Mouse (Mus musculus): ENCODE measurements around the gene Plekha1.

DNA sequence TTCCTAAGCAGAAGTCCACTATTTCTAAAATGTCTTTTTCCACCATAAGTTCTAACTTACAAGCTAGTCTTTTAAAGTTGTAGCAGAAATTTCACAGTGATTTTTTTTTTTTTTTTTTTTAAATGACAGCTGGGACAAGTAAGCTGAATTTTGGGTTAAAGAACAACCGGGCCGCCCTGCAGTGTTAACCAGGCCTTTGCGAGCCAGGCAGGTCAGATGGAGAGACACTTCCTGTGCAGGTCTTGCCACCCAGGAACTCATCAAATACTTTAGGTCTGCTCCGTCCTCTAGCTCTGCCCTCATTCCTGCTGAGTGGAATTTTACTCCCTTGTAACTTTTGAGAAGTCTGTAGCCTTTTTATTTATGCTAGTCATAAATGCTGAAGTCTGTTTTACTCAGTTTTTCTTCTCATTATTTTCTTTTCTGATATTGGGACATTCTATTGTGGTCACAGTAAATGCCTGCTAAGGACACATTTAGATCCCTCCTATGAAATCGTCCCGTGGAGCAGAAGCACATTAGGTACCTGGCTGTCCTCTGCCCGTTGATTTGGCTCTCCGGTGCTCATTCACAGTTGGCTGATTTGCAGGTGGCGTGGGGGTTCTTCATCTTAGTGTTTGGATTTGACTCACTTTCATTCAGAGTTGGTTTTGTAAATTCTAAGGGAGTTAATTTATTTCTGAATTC, 29.5 kb downstream of the Plekha1 start:
- TF ChIP-seq CTCF (IDR thresholded peaks at IDR 0.05; ENCODE audit: control insufficient read depth, insufficient read depth, insufficient read length) = no peak
- TF ChIP-seq USF1 (IDR thresholded peaks at IDR 0.05; ENCODE audit: low read depth) = no peak

Data from C2C12 (cell line).